Mouse (Mus musculus) liver, adult 2 months (tissue): ENCODE measurements around the gene Cdh10.

Experiments used
- CTCF ChIP-seq: fragments of 200-500 bp; IDR thresholded peaks from 2 replicates; pipeline ENCODE4 v1.5.1; 2011; ENCODE audit warnings: low read depth, low read length, control low read depth
- POLR2A ChIP-seq: fragments of 200-500 bp; IDR thresholded peaks from 2 replicates; pipeline ENCODE4 v1.6.1; 2011; ENCODE audit warnings: low read length, control low read depth; ENCODE audit not compliant: insufficient read depth; ENCODE audit errors: extremely low read depth

DNA sequence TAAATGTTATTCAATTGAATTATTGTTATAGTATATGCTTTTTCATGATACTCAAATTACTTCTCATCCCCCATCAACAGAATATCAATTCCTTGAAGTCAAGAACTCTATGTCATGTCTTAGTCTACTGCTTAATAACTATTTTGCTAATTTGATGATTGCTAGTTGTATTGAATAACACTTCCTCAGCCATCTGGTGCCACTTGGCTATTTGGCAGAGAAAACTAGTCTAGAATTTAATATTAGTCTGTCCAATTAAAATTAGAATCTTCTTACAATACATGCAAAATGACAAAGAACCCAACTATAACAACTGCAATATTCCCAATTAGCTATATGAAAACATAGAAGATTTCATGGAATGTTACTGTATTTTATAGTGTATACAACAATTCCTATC, 82.0 kb downstream of the Cdh10 start:
- TF ChIP-seq CTCF (no peak), POLR2A (no peak)
